Mouse (Mus musculus) spleen, postnatal 4 days (tissue): ENCODE data around the gene Rnf5.

ENCODE experiments used
- DNase-seq, 2 experiments: peaks; one replicate each; pipeline ENCODE4 v3.0.0; 2022; ENCODE audit warnings: low spot score in 2 of 2

Gene Rnf5

DNA sequence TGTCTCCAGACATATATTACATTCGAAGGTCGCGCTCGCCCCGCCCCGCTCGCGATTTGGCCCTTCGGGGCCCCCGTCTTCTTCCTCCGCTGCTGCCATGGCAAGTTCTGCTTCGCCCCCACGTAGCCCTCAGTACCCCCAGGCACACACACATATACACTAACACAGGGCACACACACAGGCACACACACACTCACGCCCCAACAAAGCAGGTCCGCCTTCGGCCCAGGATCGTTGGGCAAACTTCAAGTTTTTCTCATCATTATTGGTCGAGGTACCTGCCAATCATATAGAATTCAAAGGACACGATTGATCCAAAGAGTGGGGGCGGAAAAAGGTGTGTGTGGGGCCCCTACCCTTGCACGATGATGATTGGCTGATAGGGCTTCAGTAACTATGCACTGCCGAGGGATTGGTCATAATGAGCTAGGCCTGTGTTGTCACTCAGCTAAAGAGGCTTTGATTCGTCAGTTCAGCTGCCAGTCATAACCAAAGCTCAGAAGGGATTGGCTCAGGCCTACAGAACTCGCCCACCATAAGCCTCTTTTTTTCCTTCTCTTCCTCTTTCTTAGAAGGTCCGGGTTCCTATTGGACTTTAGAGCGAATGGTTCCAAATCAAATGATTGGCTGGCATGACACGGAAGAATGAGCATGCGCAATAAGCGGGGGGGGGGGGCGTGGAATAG is at the start of gene Rnf5:
TSS of gene Rnf5 (minus strand) at position 316 of the 686 bp plus-strand sequence.
- DNase-seq, result peak; percentile 97 to 98

DNA sequence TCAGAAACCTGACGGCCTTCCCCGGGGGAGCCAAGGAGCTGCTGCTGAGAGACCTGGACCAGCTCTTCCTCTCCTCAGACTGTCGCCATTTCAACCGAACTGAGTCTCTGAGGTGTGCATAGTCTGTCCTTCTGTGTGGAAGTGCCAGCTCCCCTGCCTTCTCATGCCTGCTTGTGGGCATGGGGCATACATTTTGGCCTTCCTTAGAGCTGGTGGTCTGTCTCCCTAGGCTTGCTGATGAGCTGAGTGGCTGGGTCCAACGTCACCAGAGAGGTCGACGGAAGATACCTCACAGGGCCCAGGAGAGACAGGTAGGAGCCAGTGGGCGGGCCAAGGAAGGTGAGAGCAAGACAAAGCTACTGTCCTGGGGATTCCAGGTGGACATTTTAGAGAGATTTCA is 49.5 kb upstream of the Rnf5 start:
- DNase-seq, result no peak

GRCm38 (mm10) chr17:34652546-34652945 is 49.1 kb upstream of the Rnf5 start:
- no peak for DNase-seq

DNA sequence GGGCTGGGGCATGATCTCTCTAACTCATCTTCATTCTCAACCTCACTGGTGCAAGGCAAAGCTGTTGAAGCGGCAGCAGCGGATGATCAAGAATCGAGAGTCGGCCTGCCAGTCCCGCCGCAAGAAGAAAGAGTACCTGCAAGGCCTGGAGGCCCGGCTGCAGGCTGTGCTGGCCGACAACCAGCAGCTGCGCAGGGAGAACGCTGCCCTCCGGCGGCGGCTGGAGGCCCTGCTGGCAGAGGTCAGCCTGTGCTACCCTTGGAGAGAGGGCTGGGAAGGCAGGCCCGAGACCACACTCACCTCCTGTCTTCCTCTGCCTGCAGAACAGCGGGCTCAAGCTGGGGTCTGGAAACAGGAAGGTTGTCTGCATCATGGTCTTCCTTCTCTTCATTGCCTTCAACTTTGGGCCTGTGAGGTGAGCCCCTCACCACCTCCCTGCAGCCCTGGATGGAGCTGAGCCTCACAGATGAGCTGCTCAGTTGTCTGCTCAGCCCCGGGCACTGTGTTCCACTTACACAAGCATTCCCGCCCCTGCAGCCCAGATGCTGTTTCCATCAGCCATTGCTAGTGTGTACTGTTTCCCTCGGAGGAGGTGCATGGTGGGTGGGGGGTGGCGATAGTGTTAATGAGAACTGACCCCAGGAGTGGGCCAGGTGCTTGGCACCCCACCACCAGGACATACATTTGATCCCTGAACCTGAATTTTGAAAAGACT is 48.2 kb upstream of the Rnf5 start:
- peak; percentile 53 to 82 for DNase-seq

GRCm38 (mm10) chr17:34650781-34651180 is 47.3 kb upstream of the Rnf5 start:
- DNase-seq, result no peak

- peak in 1 of 2 experiments; percentile 59 for DNase-seq
These were observed 45.8 kb upstream of the Rnf5 start for GRCm38 (mm10) chr17:34649106-34649864.

DNA sequence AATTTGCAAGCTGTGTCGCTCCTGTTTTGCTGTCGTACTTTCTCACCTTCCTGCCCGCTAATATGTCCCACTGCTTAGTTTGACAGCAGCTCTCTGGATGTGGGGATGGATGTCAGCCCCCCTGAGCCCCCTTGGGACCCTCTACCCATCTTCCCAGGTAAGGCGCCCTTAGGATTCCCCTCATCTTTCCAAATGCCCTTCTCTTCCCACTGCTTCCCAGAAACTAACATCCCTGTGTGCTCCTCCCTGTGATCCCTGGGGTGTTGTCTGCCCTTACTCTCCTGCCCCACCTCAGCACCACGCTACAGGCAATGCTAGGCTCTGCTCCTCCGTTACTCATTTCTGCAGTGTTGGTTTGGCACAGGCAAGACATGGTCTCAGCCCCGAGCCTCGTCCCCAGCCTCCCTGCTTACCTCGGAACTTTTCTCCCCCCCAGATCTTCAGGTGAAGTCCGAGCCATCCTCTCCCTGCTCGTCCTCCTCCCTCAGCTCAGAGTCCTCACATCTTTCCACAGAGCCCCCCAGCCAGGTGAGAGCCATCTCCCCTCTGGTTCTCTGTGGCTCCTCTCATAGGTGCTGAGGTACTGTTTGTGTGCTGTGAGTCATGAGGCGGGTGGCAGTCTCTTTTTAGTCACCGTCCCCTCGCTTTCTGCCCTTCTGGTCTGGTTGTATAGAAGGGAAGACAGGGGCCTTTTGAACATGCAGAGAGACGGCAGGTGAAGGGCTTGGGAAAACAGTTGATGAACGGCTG is 44.8 kb upstream of the Rnf5 start:
- DNase-seq, result no peak

- DNase-seq, result peak; percentile 93 to 95
These were observed 43.7 kb upstream of the Rnf5 start, which contains the start of gene Atf6b for GRCm38 (mm10) chr17:34646906-34647787. Gene Atf6b (plus strand): TSS chr17:34647146.

DNA sequence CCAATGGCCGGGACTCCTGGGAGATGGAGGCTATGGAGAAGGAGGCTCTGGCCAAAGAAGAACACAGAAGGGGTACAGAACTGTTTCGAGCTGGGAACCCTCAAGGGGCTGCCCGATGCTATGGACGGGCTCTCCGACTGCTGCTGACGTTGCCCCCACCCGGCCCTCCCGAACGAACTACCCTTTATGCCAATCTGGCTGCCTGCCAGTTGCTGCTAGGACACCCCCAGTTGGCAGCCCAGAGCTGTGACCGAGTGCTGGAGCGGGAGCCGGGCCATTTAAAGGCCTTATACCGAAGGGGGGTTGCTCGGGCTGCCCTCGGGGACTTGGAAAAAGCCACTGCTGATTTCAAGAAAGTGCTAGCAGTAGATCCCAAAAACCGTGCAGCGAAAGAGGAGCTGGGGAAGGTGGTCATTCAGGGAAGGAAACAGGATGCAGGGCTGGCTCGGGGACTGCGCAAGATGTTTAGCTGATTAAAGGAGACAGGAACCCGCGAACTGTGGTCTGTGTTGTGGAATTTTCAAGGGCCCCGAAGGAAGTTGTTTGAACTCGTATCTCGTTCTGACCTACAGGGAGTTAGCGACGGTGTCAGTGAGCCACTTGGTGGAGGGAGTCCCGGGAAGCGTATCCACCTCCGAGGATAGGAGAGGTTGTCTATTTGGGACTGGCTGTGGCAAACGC is 42.5 kb upstream of the Rnf5 start:
- DNase-seq, result no peak

DNA sequence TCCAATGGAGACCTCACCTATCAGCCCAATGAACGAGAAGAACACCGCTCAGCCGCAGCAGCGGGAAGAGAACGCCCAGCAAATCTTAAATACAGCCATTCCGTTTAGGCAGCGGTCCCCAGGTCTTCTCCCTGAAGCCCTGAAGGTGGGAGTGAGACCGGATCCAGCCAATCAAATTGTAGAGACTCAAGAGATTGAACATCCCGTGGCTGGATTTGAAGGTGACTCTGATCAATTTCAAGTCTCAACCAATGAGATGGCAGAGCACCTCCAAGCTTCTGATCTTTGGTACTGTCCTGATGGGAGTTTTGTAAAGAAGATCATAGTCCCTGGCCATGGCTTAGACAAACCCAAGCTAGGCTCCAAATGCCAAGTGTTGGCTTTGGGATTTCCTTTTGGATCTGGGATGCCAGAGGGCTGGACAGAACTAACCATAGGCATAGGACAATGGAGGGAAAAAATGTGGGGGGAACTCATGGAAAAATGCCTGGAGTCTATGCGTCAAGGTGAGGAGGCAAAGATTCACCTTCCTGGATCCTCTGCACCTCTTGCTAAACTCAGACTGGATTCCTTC is 41.9 kb upstream of the Rnf5 start:
- no peak for DNase-seq

DNA sequence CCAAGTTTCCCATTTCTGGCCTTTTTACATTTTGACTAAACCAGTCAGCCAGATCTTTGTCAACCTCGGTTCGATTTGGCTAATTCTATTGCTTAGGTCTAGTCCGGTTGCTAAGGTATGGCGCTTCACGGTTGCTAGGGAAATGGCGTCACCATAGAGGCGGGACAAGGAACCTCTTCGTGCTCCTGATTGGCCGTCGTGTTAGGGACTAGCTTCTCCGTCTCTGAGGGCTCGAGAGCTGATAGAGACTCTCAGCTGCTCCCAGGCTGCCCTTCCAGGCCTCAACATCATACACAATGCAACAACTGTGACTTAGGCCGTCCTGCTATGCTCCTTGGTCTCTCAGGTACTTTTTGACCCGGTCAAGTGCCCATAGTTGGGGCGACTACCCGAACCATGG is 41.1 kb upstream of the Rnf5 start, which contains the start of gene Fkbpl:
TSS of gene Fkbpl (plus strand) at position 157 of the 400 bp plus-strand sequence.
- DNase-seq, result peak; percentile 91 to 93

GRCm38 (mm10) chr17:34643944-34644343 is 40.5 kb upstream of the Rnf5 start:
- no peak for DNase-seq

GRCm38 (mm10) chr17:34643379-34643778 is 39.9 kb upstream of the Rnf5 start:
- DNase-seq, result no peak

DNA sequence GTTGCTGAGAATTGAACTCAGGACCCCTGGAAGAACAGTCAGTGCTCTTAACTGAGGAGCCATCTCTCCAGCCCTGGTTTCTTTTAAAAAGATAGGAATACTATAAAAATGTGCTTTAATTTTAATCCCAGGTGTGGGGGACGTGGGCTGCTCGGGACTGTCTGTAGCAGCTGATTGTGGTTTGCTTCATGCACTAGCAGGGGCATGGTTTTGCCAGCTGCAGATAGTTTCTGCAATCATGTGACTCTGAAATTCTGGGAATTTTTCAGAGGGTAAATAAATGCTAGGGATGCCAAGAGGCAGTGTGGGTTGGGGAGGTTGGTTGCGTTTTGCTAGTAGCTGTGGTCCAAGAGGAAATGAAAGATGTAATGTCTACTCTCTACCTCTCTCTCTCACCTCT is 38.5 kb upstream of the Rnf5 start:
- no peak for DNase-seq

- no peak for DNase-seq
These were observed 37.5 kb upstream of the Rnf5 start for GRCm38 (mm10) chr17:34640778-34641601.

DNA sequence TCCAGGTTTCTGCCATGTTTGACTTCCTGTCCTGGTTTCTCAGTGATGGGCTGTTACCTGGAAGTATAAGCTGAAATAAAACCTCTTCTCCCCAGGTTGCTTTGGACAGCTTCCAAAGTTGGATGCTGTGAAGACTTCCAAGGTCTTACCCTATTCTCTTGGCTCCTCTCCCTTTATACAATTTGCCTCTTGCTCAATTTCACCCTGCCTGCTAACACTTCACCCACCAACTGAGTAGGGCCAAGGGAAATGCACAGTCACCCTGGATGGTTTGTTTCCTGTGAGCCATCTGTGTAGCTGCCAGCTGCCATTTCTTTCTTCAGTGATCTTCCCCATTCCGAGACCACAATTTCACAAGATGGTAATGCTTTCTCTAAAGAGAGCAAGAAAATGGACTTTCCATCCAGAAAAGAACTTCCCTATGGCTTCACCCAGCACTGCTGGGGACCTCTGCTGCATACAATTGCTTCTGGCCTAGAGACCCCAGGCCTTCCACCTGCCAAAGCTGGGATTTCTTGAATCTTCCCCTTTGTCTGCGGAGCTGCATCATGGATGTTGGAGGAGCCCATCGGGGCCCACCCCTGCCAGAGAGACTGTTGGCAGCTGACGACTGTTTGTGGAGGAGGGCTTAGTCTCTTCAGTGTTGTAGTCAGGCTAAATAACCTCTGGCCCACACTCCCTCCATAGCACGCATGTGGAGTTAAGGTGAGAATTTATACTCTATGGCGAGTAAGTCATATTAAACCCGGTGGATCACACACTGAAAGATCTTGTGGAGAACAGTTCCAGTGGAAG is 36.2 kb upstream of the Rnf5 start:
- no peak for DNase-seq

DNA sequence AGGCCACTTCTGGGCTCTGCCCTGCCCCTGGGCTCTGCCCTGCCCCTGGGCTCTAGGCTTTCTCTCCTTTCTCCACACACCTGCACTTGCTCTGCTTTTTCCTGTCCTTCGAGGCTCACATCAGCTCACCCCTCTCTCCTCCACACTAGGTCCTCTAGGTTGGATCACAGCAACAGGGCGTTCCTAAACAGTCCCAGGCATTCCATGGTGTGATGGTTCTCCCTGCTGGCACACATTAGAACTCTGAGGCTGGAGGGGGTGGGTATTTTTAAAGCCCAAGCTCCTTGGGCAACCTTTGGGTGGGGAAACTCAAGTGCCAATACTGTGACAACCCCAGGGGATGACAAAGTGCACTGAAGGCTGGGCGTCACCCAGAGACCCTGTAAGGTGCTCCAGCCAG is 34.0 kb upstream of the Rnf5 start:
- DNase-seq, result no peak

DNA sequence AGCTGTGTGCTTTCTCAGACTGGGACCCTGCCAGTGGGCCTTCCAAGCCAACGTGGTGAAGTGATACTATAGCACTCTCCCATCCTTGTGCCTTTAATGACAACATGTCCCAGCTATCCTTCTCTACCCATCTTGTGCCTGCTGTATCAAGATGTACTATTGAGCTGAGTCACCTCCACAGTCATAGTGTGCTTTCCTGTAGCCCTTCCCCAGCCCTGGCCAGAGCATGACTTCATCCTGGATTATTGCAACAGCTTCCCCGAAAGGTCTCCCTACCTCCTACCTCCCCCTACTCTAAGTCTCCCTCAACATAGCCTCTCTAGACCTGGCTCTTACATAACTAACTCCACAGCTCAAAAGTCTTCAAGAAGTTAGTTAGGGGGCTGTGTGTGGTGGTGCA is 32.2 kb upstream of the Rnf5 start:
- no peak for DNase-seq
